Mouse (Mus musculus) E14TG2a.4 (cell line): ENCODE data around the gene Akap2.

ENCODE experiments used
- H3K27me3 ChIP-seq: 2 replicates; pipeline ENCODE4 v1.6.1; 2014; ENCODE audit warnings: low read length, control low read depth; ENCODE audit not compliant: insufficient read depth
- H3K36me3 ChIP-seq: 2 replicates; pipeline ENCODE4 v1.6.1; 2014; ENCODE audit warnings: low read length, control low read depth; ENCODE audit not compliant: insufficient read depth
- H3K4me1 ChIP-seq: replicated peaks from 2 replicates; pipeline ENCODE4 v1.6.1; 2014; ENCODE audit warnings: low read depth, low read length, control low read depth
- H3K4me3 ChIP-seq: replicated peaks from 2 replicates; pipeline ENCODE4 v1.5.1; 2014; ENCODE audit warnings: mild to moderate bottlenecking, low read length
- H3K9me3 ChIP-seq: 2 replicates; pipeline ENCODE4 v1.6.1; 2014; ENCODE audit warnings: low read length, control low read depth
- CTCF ChIP-seq: conservative IDR thresholded peaks from 2 replicates; pipeline ENCODE4 v1.5.1; 2014; ENCODE audit warnings: low read length
- NANOG ChIP-seq: IDR thresholded peaks from 2 replicates; pipeline ENCODE4 v1.6.1; 2014; ENCODE audit warnings: borderline replicate concordance, low read length, mixed read lengths
- POU5F1 ChIP-seq: IDR thresholded peaks from 2 replicates; pipeline ENCODE4 v1.6.1; 2014; ENCODE audit warnings: low read length, borderline replicate concordance

Akap2 gene

DNA sequence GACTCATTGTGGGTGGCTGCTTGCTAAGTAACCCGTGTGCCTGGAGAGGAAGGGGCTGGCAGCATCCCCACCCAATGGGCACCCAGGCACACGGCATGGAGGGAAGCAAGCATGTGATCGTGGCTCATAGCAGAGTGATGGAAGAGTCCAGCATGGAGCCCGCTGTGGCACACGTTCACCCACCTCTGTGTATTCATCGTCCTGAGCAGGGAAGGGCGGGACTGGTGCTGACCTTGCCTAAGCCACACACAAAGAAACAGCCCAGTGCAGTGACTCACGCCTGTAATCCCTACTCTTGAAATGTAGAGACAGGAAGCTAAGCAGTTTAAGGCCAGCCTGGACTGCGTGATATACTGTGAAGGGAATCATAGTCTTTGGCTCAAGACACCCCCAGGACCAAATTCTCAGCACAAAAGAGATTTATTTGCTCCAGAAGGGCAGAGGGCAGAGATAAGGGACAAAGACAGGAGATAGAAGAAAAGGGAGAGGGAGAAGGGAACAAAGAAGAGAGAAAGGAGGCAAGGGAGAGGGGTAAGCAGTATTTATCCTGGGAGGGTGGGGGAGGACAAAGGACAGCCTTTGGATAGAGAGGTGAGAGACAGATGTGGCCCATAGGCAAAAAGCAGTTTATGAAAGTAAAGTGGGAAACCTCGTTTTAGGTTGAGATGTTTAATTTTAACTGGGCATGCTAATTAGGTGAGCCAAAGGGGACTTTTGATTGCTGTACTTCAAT, 81.0 kb downstream of the Akap2 start:
- peaks cover 20% of the 10 kb centered on the region for H3K36me3 ChIP-seq
- H3K4me3 ChIP-seq: 0 out of 2 replicates have a peak overlapping the region, but pooled peaks have one; percentile 3
- H3K9me3 ChIP-seq: no peaks in the 10 kb centered on the region
- TF ChIP-seq CTCF: no peak
- no peak for TF ChIP-seq POU5F1
- no peak for TF ChIP-seq NANOG
- peaks cover 71% of the 10 kb centered on the region for H3K4me1 ChIP-seq
- H3K27me3 ChIP-seq: no peaks in the 10 kb centered on the region

DNA sequence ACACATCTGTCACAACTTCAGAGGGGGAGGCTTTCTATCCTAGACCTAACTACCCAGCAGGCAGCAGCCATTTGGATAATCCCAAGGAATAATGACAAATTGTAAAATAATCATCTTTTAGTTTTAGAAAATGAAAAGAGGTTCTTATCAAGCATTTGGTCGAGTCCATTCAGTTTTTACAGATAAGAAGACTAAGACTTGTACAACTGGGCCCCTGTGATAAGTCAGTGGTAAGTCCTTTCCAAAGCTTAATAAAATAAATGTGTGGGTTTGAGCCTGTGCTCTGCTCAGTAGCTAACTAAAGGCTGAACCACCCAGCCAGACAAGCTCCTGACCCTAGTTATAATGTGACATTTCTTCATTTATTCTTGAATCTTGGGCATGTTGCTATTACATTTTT, 81.8 kb downstream of the Akap2 start:
- Histone ChIP-seq H3K4me3 (no peak overlapping the region), H3K36me3 (peaks cover 21% of the 10 kb centered on the region), H3K27me3 (no peaks in the 10 kb centered on the region), H3K9me3 (no peaks in the 10 kb centered on the region), H3K4me1 (peaks cover 63% of the 10 kb centered on the region)
- no peak for TF ChIP-seq NANOG
- no peak for TF ChIP-seq CTCF
- TF ChIP-seq POU5F1: no peak

DNA sequence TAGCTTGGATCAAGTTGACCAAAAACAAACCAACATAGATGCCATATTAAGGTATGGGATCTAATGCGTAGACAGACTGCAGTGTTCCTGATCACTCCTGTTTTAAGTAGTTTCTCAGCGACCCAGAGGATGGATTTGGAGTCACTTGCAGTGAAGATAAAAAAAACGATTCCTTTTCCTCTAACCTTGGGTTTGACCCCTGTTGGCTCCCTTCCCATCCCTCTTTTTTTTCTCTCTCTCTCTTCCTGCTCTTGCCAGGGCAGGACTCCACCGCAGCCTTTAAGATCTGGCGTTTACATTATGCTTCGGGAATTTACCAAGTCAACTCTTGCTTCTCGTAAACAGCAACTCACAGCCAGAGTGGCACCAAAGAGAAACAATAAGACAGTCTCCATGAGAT, 83.8 kb downstream of the Akap2 start:
- Histone ChIP-seq H3K36me3 (peaks cover 27% of the 10 kb centered on the region), H3K9me3 (no peaks in the 10 kb centered on the region), H3K4me3 (no peak overlapping the region), H3K4me1 (peaks cover 45% of the 10 kb centered on the region), H3K27me3 (no peaks in the 10 kb centered on the region)
- TF ChIP-seq CTCF (no peak), NANOG (no peak), POU5F1 (no peak)

DNA sequence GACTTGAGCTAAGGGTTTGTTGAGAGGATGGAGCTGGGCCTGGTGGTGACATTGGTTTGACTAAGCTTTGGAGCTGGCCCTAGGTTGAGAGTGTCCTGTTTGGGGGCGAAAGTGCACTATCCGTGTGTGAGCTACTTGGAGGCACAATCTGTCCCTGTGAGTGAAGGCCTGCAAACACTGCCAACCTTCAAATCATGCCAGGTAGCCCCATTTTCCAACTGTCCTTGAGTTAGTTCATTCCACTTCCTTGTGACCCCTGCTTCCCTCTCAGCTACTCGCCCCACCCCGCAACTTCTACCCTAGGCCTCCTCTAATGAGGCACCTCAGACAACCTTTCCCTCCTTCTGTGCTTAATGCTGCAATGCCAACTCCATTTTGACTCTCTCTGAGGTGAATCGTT, 84.5 kb downstream of the Akap2 start:
- Histone ChIP-seq H3K4me3 (no peak overlapping the region), H3K27me3 (no peaks in the 10 kb centered on the region), H3K36me3 (peaks cover 27% of the 10 kb centered on the region), H3K4me1 (peaks cover 42% of the 10 kb centered on the region), H3K9me3 (no peaks in the 10 kb centered on the region)
- TF ChIP-seq NANOG: no peak
- TF ChIP-seq POU5F1: no peak
- no peak for TF ChIP-seq CTCF

DNA sequence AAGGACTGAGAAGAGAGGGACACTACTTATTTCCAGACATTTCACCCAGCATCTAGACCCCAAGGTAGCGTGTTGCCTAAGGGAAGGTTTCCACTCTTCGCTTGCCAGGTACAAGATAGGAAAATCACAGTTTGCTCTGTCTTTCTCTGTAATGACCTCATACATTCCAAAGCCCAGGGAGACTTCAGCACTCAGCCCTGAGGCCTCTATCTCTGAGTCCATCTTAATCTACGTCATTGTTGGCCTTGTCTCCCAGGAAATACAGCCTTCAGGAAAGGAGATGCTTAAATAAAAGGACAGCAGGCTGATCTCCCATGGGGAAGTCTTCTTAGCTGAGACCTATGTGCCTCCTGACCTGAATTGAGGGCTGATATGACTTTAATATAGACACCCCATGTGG, 85.0 kb downstream of the Akap2 start:
- no peaks in the 10 kb centered on the region for H3K27me3 ChIP-seq
- H3K4me1 ChIP-seq: peaks cover 42% of the 10 kb centered on the region
- H3K36me3 ChIP-seq: peaks cover 27% of the 10 kb centered on the region
- no peaks in the 10 kb centered on the region for H3K9me3 ChIP-seq
- no peak overlapping the region for H3K4me3 ChIP-seq
- TF ChIP-seq NANOG (no peak), POU5F1 (no peak), CTCF (no peak)

DNA sequence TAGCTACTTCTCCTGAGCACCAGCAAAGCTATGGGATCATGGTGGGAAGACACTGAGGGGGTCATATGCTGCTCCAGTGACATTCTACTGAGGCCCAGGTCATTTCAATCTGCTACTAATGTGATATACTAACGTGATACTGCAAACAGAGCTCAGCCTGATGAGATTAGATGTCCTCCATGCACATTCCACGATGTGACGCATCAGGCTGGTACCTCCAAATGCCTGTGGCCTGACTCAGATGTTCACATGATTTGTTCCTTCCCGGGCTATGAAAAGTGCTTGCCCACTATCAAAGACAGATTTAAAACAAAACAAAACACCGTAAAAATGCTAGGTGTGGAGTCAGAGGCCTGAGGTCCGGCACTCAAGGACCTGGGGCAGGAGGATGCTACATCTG, 87.4 kb downstream of the Akap2 start:
- peaks cover 45% of the 10 kb centered on the region for H3K4me1 ChIP-seq
- no peak overlapping the region for H3K4me3 ChIP-seq
- no peak for TF ChIP-seq NANOG
- TF ChIP-seq CTCF: no peak
- H3K9me3 ChIP-seq: no peaks in the 10 kb centered on the region
- H3K36me3 ChIP-seq: peaks cover 27% of the 10 kb centered on the region
- no peaks in the 10 kb centered on the region for H3K27me3 ChIP-seq

DNA sequence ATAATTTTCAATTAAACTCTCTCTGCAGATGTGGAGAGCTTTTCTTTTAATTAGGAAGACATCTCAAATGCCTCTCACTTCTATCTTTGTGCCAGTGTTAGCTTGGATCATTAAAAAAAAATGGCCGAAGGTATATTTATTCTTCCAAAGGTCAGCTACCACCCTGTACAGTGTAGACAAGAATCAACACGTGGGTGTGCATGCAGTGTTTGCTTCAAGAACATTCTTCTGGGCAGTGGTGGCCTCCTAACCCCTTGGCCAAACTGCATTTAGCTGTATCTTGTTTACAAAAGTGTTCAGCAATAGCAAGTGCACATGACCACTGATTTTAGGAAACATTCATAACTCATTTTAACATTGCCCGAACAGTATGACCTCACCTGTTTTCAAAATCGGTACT, 92.0 kb downstream of the Akap2 start:
- Histone ChIP-seq H3K27me3 (no peaks in the 10 kb centered on the region), H3K4me1 (peaks cover 49% of the 10 kb centered on the region), H3K36me3 (peaks cover 14% of the 10 kb centered on the region), H3K4me3 (no peak overlapping the region), H3K9me3 (no peaks in the 10 kb centered on the region)
- TF ChIP-seq POU5F1 (no peak), CTCF (no peak), NANOG (no peak)

DNA sequence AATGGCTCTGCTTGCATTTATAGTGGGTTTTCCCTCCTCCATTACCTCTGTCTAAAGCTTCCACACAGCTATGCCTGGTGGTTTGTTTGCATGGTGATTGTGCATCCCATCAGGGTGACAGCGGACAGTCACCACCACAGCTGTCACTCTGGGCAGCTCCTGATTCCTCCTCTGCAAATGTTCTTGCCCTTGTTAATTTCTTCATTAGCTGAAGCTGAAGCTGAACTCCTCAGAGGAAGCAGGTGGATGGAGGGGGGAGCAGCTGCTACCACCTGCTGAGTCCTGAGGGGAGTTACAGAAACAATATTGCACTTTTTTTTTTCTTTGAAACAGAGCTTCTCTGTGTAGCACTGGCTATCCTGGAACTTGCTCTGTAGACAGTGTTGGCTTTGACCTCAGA, 94.6 kb downstream of the Akap2 start:
- Histone ChIP-seq H3K27me3 (no peaks in the 10 kb centered on the region), H3K4me3 (no peak overlapping the region), H3K36me3 (peaks cover 22% of the 10 kb centered on the region), H3K9me3 (peaks cover 6% of the 10 kb centered on the region), H3K4me1 (peaks cover 48% of the 10 kb centered on the region)
- TF ChIP-seq NANOG: no peak
- no peak for TF ChIP-seq POU5F1
- no peak for TF ChIP-seq CTCF

DNA sequence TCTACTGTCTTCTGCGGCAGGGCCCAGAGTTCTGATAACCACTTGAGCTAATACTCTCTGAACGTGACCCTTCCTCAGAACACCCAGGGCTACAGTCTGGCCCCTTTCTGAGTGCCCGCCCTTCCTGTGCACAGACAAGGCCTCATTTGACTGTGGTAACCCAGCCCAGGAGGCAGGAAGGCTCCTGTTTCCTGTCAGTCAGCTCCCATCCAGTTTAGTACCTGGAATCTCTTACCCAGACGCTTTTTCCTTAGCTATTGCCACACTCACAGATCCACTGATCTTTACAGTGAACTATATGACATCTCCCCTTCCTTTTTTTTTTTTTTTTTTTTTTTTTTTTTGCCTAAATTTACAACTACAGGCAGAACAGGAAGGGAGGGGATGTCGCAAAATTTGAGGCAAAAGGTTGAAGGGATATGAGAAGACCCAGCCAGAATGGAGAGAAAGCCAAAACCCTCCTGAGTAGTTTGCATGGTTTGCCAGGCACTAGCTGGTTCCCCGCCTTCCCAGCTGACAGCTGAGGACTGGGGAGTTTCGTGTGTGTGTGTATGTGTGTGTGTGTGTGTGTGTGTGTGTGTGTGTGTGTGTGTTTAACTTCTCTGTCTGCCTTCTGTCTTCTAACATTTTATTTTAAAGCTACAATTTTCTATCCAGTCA, 95.6 kb downstream of the Akap2 start:
- Histone ChIP-seq H3K36me3 (peaks cover 28% of the 10 kb centered on the region), H3K27me3 (no peaks in the 10 kb centered on the region), H3K9me3 (peaks cover 13% of the 10 kb centered on the region), H3K4me3 (no peak overlapping the region), H3K4me1 (peaks cover 39% of the 10 kb centered on the region)
- TF ChIP-seq CTCF: no peak
- no peak for TF ChIP-seq NANOG
